Mouse (Mus musculus): ENCODE data around the gene Mamdc2. TPM values are rescaled to one million over a fixed set of nuclear protein-coding genes. Genes with fewer than 3 reads are reported as not detected.
"Not testable (repeated sequence)": the region's sequence is repeated elsewhere in the genome, so short reads cannot be mapped to it uniquely, and the experiment has no call there.

The Mamdc2 gene
- polyA plus RNA-seq, 1 experiment from 2014 or later: 3.9 TPM

DNA sequence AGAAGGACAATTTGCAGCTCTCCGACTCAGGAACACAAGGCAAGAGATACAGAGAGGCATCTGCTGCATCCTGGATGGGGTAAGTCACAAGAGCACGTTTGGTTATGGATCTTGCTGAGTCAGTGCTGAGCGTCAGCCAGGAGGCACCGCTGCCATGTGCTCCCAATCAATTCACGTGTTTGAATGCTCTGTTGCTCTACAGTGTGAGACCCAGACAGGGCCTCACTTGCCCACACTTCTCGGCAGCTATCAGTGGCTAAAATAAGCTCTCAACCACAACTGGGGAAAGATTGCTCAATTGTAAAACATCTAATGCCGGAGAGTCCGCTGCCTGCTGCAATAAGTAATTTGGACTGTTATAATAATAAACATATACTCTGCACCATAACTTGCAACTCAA, 41.5 kb upstream of the Mamdc2 start:
- ATAC-seq (ENCODE audit: low FRiP score, low TSS enrichment) (no peak), DNase-seq (ENCODE audit: low spot score) (no peak)
- Histone ChIP-seq H3K27me3 (ENCODE audit: control insufficient read depth, insufficient read depth, low read length) (no peaks in the 10 kb centered on the region), H3K4me2 (replicated peaks; ENCODE audit: low read depth) (no peak overlapping the region), H3K4me3 (ENCODE audit: low read depth, low read length) (no peak overlapping the region), H3K27ac (replicated peaks) (no peak overlapping the region), H3K4me1 (replicated peaks; ENCODE audit: control insufficient read depth, insufficient read depth) (no peaks in the 10 kb centered on the region), H3K9me3 (ENCODE audit: control insufficient read depth, low read length) (no peaks in the 10 kb centered on the region), H3K9ac (ENCODE audit: low read length) (no peak overlapping the region), H3K36me3 (ENCODE audit: control insufficient read depth, insufficient read depth, low read length) (no peaks in the 10 kb centered on the region)
- TF ChIP-seq CTCF (IDR thresholded peaks at IDR 0.05; ENCODE audit: low read depth) (no peak), EP300 (optimal IDR thresholded peaks at IDR 0.05) (no peak)
- 35% methylated on average over 8 of the region's 8 CpGs for WGBS

DNA sequence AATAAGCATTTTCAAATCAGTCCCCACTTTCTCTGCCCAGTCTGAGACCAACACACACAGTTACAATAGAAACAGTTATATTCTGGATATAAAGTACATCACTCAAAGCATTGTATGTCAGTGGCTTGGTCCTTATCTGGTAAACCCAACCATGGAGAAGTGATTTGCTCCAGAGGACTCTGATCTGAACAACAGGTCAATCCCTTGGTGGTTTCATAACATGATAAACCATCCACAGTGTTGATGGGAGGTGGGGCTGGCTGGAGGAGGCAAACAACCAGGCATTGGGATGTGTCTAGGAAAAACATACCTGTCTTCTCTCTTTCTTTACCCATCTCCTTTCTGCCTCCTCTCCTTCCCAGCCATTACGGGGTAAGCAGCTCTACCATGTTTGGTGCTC, 39.2 kb upstream of the Mamdc2 start:
- DNase-seq (ENCODE audit: low spot score) (no peak), ATAC-seq (ENCODE audit: low FRiP score, low TSS enrichment) (no peak)
- Histone ChIP-seq H3K9me3 (ENCODE audit: control insufficient read depth, low read length) (no peaks in the 10 kb centered on the region), H3K36me3 (ENCODE audit: control insufficient read depth, insufficient read depth, low read length) (no peaks in the 10 kb centered on the region), H3K4me1 (replicated peaks; ENCODE audit: control insufficient read depth, insufficient read depth) (no peaks in the 10 kb centered on the region), H3K27ac (replicated peaks) (no peak overlapping the region), H3K9ac (ENCODE audit: low read length) (no peak overlapping the region), H3K4me3 (ENCODE audit: low read depth, low read length) (no peak overlapping the region), H3K4me2 (replicated peaks; ENCODE audit: low read depth) (no peak overlapping the region), H3K27me3 (ENCODE audit: control insufficient read depth, insufficient read depth, low read length) (no peaks in the 10 kb centered on the region)
- TF ChIP-seq EP300 (optimal IDR thresholded peaks at IDR 0.05): no peak
- TF ChIP-seq CTCF (IDR thresholded peaks at IDR 0.05; ENCODE audit: low read depth): no peak
- 100% methylated on average over 1 of the region's 1 CpGs for WGBS

DNA sequence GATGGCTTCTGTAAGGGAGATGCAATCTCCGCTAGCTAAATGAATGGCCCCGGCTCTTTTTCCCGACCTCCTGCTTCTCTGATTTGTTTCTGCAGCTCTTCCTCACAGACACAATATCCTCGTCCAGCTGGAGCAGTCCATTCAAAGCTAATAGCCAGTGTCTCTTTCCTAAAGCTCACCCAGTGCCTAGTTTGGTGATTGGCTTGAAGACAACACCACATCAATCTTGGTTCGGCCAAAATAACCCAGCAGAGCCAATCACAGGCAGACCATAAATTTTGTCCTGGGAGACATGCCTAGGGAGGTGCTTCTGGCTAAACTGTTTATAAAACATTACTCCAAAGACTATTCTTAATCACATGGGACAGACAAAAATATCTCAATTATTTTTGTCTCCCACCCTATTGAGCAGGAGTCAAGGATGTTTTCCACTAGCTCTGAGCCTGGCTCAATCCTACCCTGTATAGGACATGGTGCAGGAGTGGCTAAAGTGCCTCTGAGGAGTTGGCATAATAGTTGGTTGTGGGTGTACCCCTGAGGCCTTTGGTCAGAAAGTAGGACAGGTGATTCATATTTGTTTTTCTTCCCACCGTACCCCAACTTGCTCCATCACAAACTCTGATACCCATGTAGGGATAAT, 38.5 kb upstream of the Mamdc2 start:
- DNase-seq (ENCODE audit: low spot score): no peak
- no peaks in the 10 kb centered on the region for H3K9me3 ChIP-seq (ENCODE audit: control insufficient read depth, low read length)

DNA sequence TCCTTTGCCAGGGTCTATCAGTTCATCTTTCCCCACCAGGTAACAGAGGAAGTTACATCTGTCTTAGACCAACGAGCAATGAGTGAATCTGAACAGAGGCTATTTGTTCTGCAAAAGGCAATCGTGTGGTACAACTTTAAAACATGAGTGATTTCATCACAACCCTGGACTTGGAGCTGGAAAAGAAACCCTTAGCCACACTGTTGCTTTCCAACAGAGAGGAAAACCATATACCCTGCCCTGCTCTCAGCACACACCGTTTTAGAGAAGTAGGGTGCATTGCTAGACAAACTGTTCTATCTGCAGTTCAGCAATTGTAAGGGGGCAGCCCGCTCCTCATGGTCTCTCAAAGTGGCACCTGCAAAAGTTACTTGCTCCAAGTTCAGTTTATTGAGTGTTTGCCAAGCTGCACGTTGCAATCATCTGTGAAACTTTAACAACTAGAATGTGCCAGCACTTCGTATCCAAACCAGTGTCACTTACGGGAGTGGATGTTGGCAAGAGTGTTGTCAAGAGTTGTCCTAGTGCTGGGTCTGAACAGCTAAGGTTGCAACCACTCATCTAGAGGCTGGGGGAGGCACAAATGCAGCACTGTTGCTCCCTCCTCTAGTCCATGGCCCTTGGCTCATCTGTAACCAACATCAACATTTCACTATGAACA, 37.8 kb upstream of the Mamdc2 start:
- no peak for DNase-seq (ENCODE audit: low spot score)
- Histone ChIP-seq H3K4me2 (replicated peaks; ENCODE audit: low read depth) (no peak overlapping the region), H3K4me1 (replicated peaks; ENCODE audit: control insufficient read depth, insufficient read depth) (no peaks in the 10 kb centered on the region), H3K9ac (ENCODE audit: low read length) (no peak overlapping the region), H3K27ac (replicated peaks) (no peak overlapping the region), H3K36me3 (ENCODE audit: control insufficient read depth, insufficient read depth, low read length) (no peaks in the 10 kb centered on the region), H3K4me3 (ENCODE audit: low read depth, low read length) (no peak overlapping the region), H3K9me3 (ENCODE audit: control insufficient read depth, low read length) (no peaks in the 10 kb centered on the region), H3K27me3 (ENCODE audit: control insufficient read depth, insufficient read depth, low read length) (no peaks in the 10 kb centered on the region)
- WGBS: 68% methylated on average over 7 of the region's 7 CpGs
- no peak for ATAC-seq (ENCODE audit: low FRiP score, low TSS enrichment)
- TF ChIP-seq EP300 (optimal IDR thresholded peaks at IDR 0.05) (no peak), CTCF (IDR thresholded peaks at IDR 0.05; ENCODE audit: low read depth) (no peak)

More for the DNA sequence above, 38.5 kb upstream of the Mamdc2 start:
- TF ChIP-seq EP300 (optimal IDR thresholded peaks at IDR 0.05) (no peak), CTCF (IDR thresholded peaks at IDR 0.05; ENCODE audit: low read depth) (no peak)
- no peak overlapping the region for H3K4me3 ChIP-seq (ENCODE audit: low read depth, low read length)
- H3K4me2 ChIP-seq (replicated peaks; ENCODE audit: low read depth): no peak overlapping the region
- H3K27ac ChIP-seq (replicated peaks): no peak overlapping the region
- ATAC-seq (ENCODE audit: low FRiP score, low TSS enrichment): no peak
- no peak overlapping the region for H3K9ac ChIP-seq (ENCODE audit: low read length)
- H3K27me3 ChIP-seq (ENCODE audit: control insufficient read depth, insufficient read depth, low read length): no peaks in the 10 kb centered on the region
- 67% methylated on average over 6 of the region's 6 CpGs for WGBS
- no peaks in the 10 kb centered on the region for H3K4me1 ChIP-seq (replicated peaks; ENCODE audit: control insufficient read depth, insufficient read depth)
- no peaks in the 10 kb centered on the region for H3K36me3 ChIP-seq (ENCODE audit: control insufficient read depth, insufficient read depth, low read length)

DNA sequence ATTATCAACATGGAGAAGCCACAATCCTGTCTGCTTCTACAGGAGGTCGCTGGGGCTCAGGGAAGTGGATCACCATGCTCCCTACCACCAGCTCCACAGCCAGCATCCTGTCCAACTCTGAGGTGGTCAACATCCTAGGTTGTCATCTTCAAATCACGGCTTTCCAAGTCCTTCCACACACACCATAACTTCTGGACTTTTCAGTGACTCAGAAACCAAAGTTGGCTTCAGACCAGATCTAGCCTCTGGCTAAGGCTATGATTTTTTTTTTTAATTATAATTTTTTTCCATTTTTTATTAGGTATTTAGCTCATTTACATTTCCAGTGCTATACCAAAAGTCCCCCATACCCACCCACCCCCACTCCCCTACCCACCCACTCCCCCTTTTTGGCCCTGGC, 34.3 kb upstream of the Mamdc2 start:
- ATAC-seq (ENCODE audit: low FRiP score, low TSS enrichment); H3K4me2 ChIP-seq (replicated peaks; ENCODE audit: low read depth); H3K27me3 ChIP-seq (ENCODE audit: control insufficient read depth, insufficient read depth, low read length); H3K9ac ChIP-seq (ENCODE audit: low read length); H3K4me3 ChIP-seq (ENCODE audit: low read depth, low read length); H3K4me1 ChIP-seq (replicated peaks; ENCODE audit: control insufficient read depth, insufficient read depth); H3K36me3 ChIP-seq (ENCODE audit: control insufficient read depth, insufficient read depth, low read length); DNase-seq (ENCODE audit: low spot score); H3K9me3 ChIP-seq (ENCODE audit: control insufficient read depth, low read length); H3K27ac ChIP-seq (replicated peaks): not testable (repeated sequence)
- WGBS: 85% methylated on average over 2 of the region's 2 CpGs

DNA sequence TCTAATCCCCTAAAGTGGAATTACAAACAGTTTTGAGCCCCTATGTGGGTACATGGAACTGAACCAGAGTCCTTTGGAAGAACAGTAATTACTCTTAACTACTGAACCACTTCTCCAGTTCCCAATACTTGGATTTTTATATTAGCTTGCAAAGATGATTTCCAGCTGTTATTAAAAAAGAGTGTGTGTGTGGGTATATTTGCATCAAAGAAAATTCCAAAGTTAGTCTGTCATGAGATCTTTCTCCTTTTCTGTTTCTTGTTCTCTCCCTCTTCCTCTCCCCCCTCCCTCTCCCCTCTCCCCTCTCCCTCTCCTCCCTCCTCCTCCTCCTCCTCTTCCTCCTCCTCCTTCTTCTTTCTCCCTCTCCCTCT, 31.3 kb upstream of the Mamdc2 start:
- Histone ChIP-seq H3K9ac (ENCODE audit: low read length) (no peak overlapping the region), H3K4me1 (replicated peaks; ENCODE audit: control insufficient read depth, insufficient read depth) (no peaks in the 10 kb centered on the region), H3K4me3 (ENCODE audit: low read depth, low read length) (no peak overlapping the region), H3K36me3 (ENCODE audit: control insufficient read depth, insufficient read depth, low read length) (no peaks in the 10 kb centered on the region), H3K4me2 (replicated peaks; ENCODE audit: low read depth) (no peak overlapping the region), H3K27me3 (ENCODE audit: control insufficient read depth, insufficient read depth, low read length) (no peaks in the 10 kb centered on the region), H3K27ac (replicated peaks) (no peak overlapping the region), H3K9me3 (ENCODE audit: control insufficient read depth, low read length) (no peaks in the 10 kb centered on the region)
- no peak for ATAC-seq (ENCODE audit: low FRiP score, low TSS enrichment)
- no peak for DNase-seq (ENCODE audit: low spot score)
- TF ChIP-seq EP300 (optimal IDR thresholded peaks at IDR 0.05): no peak
- TF ChIP-seq CTCF (IDR thresholded peaks at IDR 0.05; ENCODE audit: low read depth): no peak
